Mouse (Mus musculus): ENCODE results near the gene Zfp692. TPM values are rescaled to one million over a fixed set of nuclear protein-coding genes. Genes with fewer than 3 reads are reported as not detected.
"Not testable (repeated sequence)": the region's sequence is repeated elsewhere in the genome, so short reads cannot be mapped to it uniquely, and the experiment has no call there.

The Zfp692 gene
- polyA plus RNA-seq, 2 experiments, result 18.3 to 66.0 TPM

DNA sequence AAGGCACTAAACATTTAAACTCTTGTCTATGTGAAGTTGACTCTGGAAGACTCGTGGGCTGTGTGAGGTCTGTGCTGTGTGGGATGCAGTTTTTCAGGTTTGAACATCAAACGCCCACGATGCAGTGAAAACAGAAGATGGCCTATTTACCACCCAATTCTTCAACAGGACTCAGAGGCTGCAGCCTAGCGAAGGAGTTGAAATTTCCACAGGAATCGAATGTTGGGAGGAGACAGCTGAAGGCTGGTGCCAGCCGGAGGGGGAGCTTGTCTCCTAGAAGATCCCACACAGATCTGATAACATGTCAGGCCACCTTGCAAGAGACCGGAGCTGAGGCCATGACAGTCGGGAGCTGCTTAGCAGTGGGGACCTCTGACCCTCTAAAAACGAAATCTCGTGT, 47.6 kb downstream of the Zfp692 start:
- no peak for TF ChIP-seq POLR2A (IDR thresholded peaks at IDR 0.05; ENCODE audit: borderline replicate concordance, extremely low read depth, insufficient read depth, insufficient read length)
- ATAC-seq (ENCODE audit: low FRiP score, low read depth), result no peak
- no peak for DNase-seq (ENCODE audit: low spot score)
- H3K27ac ChIP-seq (replicated peaks; ENCODE audit: low read depth, low read length), result no peak overlapping the region
- no peaks in the 10 kb centered on the region for H3K9me3 ChIP-seq (ENCODE audit: control insufficient read depth, low read length)
- H3K36me3 ChIP-seq (ENCODE audit: control insufficient read depth, insufficient read depth, low read length), result no peaks in the 10 kb centered on the region
- no peaks in the 10 kb centered on the region for H3K4me1 ChIP-seq (ENCODE audit: control insufficient read depth, insufficient read depth, low read length)
- no peak overlapping the region for H3K9ac ChIP-seq (ENCODE audit: low read depth, low read length, severe bottlenecking)
- WGBS, result 61% methylated on average over 10 of the region's 10 CpGs
- H3K27me3 ChIP-seq (ENCODE audit: control insufficient read depth, insufficient read depth, low read length), result no peaks in the 10 kb centered on the region
- no peak overlapping the region for H3K4me2 ChIP-seq (replicated peaks; ENCODE audit: low read depth, low read length, severe bottlenecking)
- no peak overlapping the region for H3K4me3 ChIP-seq (replicated peaks; ENCODE audit: low read length)

DNA sequence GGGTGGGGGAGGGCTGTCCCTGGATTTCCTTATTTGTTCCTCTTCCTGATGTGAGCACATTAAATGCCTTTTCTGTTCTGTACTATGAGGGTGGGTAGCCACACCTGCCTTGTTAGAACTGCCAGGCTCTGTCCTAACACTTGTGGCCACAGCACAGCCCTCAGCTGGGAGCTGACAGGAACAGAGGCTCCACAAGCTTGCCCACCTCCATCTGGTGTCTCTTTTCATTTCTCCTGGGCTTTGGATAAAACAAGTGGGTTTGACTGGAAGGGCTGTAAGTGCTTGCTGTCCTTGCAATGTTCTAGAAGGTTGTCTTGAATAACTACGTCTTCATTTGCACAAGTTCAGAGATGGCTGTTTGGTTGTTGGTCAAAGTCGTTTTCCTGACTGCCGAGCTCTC, 48.1 kb downstream of the Zfp692 start:
- Histone ChIP-seq H3K9me3 (ENCODE audit: control insufficient read depth, low read length) (no peaks in the 10 kb centered on the region), H3K4me3 (replicated peaks; ENCODE audit: low read length) (no peak overlapping the region), H3K4me2 (replicated peaks; ENCODE audit: low read depth, low read length, severe bottlenecking) (no peak overlapping the region), H3K27ac (replicated peaks; ENCODE audit: low read depth, low read length) (no peak overlapping the region), H3K36me3 (ENCODE audit: control insufficient read depth, insufficient read depth, low read length) (no peaks in the 10 kb centered on the region), H3K4me1 (ENCODE audit: control insufficient read depth, insufficient read depth, low read length) (no peaks in the 10 kb centered on the region), H3K9ac (ENCODE audit: low read depth, low read length, severe bottlenecking) (no peak overlapping the region), H3K27me3 (ENCODE audit: control insufficient read depth, insufficient read depth, low read length) (no peaks in the 10 kb centered on the region)
- TF ChIP-seq POLR2A (IDR thresholded peaks at IDR 0.05; ENCODE audit: borderline replicate concordance, extremely low read depth, insufficient read depth, insufficient read length), result no peak
- ATAC-seq (ENCODE audit: low FRiP score, low read depth), result no peak
- 77% methylated on average over 3 of the region's 3 CpGs for WGBS
- no peak for DNase-seq (ENCODE audit: low spot score)

GRCm38 (mm10) chr11:58357042-58357441, 50.2 kb downstream of the Zfp692 start:
- no peak for TF ChIP-seq POLR2A (IDR thresholded peaks at IDR 0.05; ENCODE audit: borderline replicate concordance, extremely low read depth, insufficient read depth, insufficient read length)
- no peak for ATAC-seq (ENCODE audit: low FRiP score, low read depth)

DNA sequence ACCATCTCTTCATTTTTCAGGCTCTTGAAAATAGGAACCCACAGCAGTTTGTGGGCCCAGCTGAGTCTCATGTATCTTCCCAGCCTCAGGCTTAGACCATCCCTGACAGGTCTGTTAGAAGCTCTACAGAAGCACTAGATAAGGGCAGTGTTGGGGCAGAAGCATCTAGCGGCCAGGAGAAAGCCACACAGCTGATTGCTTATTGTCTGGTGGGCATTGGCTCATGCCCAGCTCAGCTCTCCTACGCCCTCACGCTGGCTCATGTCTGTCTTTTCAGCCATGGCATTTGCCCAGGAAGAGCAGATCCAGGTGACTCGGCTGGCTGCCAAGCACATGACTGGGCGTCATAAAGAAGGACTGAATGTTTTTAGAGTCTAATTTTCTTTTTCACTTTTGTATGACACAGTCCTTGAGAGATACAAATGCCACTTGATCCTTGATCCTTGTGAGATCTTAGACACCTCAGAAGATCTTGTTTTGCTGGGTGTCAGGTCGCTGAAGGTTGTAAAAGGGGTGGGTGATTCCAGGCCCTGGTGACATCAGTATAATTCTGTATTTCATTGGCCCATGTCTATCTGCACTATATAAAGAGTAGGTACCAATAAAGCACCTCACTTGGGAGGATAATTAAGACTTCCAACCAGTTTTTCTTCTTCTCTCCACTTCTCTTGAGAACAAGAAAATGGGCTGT, 51.1 kb downstream of the Zfp692 start:
- DNase-seq (ENCODE audit: low spot score) (no peak), ATAC-seq (ENCODE audit: low FRiP score, low read depth) (no peak)
- no peak overlapping the region for H3K9ac ChIP-seq (ENCODE audit: low read depth, low read length, severe bottlenecking)
- H3K27ac ChIP-seq (replicated peaks; ENCODE audit: low read depth, low read length), result no peak overlapping the region
- TF ChIP-seq POLR2A (IDR thresholded peaks at IDR 0.05; ENCODE audit: borderline replicate concordance, extremely low read depth, insufficient read depth, insufficient read length), result no peak
- no peaks in the 10 kb centered on the region for H3K36me3 ChIP-seq (ENCODE audit: control insufficient read depth, insufficient read depth, low read length)
- H3K4me1 ChIP-seq (ENCODE audit: control insufficient read depth, insufficient read depth, low read length), result no peaks in the 10 kb centered on the region
- no peak overlapping the region for H3K4me3 ChIP-seq (replicated peaks; ENCODE audit: low read length)
- H3K27me3 ChIP-seq (ENCODE audit: control insufficient read depth, insufficient read depth, low read length), result no peaks in the 10 kb centered on the region
- H3K4me2 ChIP-seq (replicated peaks; ENCODE audit: low read depth, low read length, severe bottlenecking), result no peak overlapping the region
- H3K9me3 ChIP-seq (ENCODE audit: control insufficient read depth, low read length), result no peaks in the 10 kb centered on the region
- WGBS, result 84% methylated on average over 6 of the region's 6 CpGs

More at GRCm38 (mm10) chr11:58357042-58357441, 50.2 kb downstream of the Zfp692 start:
- Histone ChIP-seq H3K9ac (ENCODE audit: low read depth, low read length, severe bottlenecking) (no peak overlapping the region), H3K4me1 (ENCODE audit: control insufficient read depth, insufficient read depth, low read length) (no peaks in the 10 kb centered on the region), H3K27me3 (ENCODE audit: control insufficient read depth, insufficient read depth, low read length) (no peaks in the 10 kb centered on the region), H3K36me3 (ENCODE audit: control insufficient read depth, insufficient read depth, low read length) (no peaks in the 10 kb centered on the region), H3K4me3 (replicated peaks; ENCODE audit: low read length) (no peak overlapping the region), H3K9me3 (ENCODE audit: control insufficient read depth, low read length) (no peaks in the 10 kb centered on the region), H3K27ac (replicated peaks; ENCODE audit: low read depth, low read length) (no peak overlapping the region), H3K4me2 (replicated peaks; ENCODE audit: low read depth, low read length, severe bottlenecking) (no peak overlapping the region)
- 88% methylated on average over 3 of the region's 3 CpGs for WGBS
- no peak for DNase-seq (ENCODE audit: low spot score)

GRCm38 (mm10) chr11:58362562-58362961, 55.7 kb downstream of the Zfp692 start:
- no CpG with 5 or more reads among the region's 6 CpGs for WGBS
- not testable (repeated sequence) for H3K4me2 ChIP-seq (replicated peaks; ENCODE audit: low read depth, low read length, severe bottlenecking); DNase-seq (ENCODE audit: low spot score); H3K36me3 ChIP-seq (ENCODE audit: control insufficient read depth, insufficient read depth, low read length); H3K27ac ChIP-seq (replicated peaks; ENCODE audit: low read depth, low read length); H3K4me1 ChIP-seq (ENCODE audit: control insufficient read depth, insufficient read depth, low read length); ATAC-seq (ENCODE audit: low FRiP score, low read depth); H3K4me3 ChIP-seq (replicated peaks; ENCODE audit: low read length); H3K27me3 ChIP-seq (ENCODE audit: control insufficient read depth, insufficient read depth, low read length); H3K9me3 ChIP-seq (ENCODE audit: control insufficient read depth, low read length); H3K9ac ChIP-seq (ENCODE audit: low read depth, low read length, severe bottlenecking)

Other genes with a start within 250 kb of the Zfp692 start
- not detected in 2 replicates for gene Gm12248, start 213.9 kb upstream of the Zfp692 start, polyA plus RNA-seq (2012; rRNA removed)
- gene Gm12248, start 213.9 kb upstream of the Zfp692 start, polyA plus RNA-seq (2014; fragmentation: Nextera tagmentation; extraction: Ambion mirVana), result not detected in 2 replicates
- 96.7 and 97.2 TPM in 2 replicates for gene Cnot8, start 202.9 kb upstream of the Zfp692 start, polyA plus RNA-seq (2012; rRNA removed)
- 90.1 and 99.1 TPM in 2 replicates for gene Cnot8, start 202.9 kb upstream of the Zfp692 start, polyA plus RNA-seq (2014; fragmentation: Nextera tagmentation; extraction: Ambion mirVana)
- gene Gemin5, start 138.5 kb upstream of the Zfp692 start, polyA plus RNA-seq (2012; rRNA removed), result 14.8 and 15.4 TPM in 2 replicates
- 16.8 and 22.4 TPM in 2 replicates for gene Gemin5, start 138.5 kb upstream of the Zfp692 start, polyA plus RNA-seq (2014; fragmentation: Nextera tagmentation; extraction: Ambion mirVana)
- 68.2 and 84.4 TPM in 2 replicates for gene Mrpl22, start 135.4 kb upstream of the Zfp692 start, polyA plus RNA-seq (2012; rRNA removed)
- 120 and 123 TPM in 2 replicates for gene Mrpl22, start 135.4 kb upstream of the Zfp692 start, polyA plus RNA-seq (2014; fragmentation: Nextera tagmentation; extraction: Ambion mirVana)
- gene Igtp, start 107.5 kb upstream of the Zfp692 start, polyA plus RNA-seq (2012; rRNA removed), result 3.6 and 4.1 TPM in 2 replicates
- 5.1 and 5.2 TPM in 2 replicates for gene Igtp, start 107.5 kb upstream of the Zfp692 start, polyA plus RNA-seq (2014; fragmentation: Nextera tagmentation; extraction: Ambion mirVana)
- gene Irgm2, start 107.5 kb upstream of the Zfp692 start, polyA plus RNA-seq (2012; rRNA removed), result 2.2 and 2.3 TPM in 2 replicates
- gene Irgm2, start 107.5 kb upstream of the Zfp692 start, polyA plus RNA-seq (2014; fragmentation: Nextera tagmentation; extraction: Ambion mirVana), result 2.3 and 2.9 TPM in 2 replicates
- 0.06 and 0.09 TPM in 2 replicates for gene 4930438A08Rik, start 32.3 kb upstream of the Zfp692 start, polyA plus RNA-seq (2012; rRNA removed)
- 0.47 TPM in 1 of 2 replicates, not detected in the other for gene 4930438A08Rik, start 32.3 kb upstream of the Zfp692 start, polyA plus RNA-seq (2014; fragmentation: Nextera tagmentation; extraction: Ambion mirVana)
- 35.2 and 44.3 TPM in 2 replicates for gene Zfp672, start 23.3 kb downstream of the Zfp692 start, polyA plus RNA-seq (2012; rRNA removed)
- 40.7 and 42.4 TPM in 2 replicates for gene Zfp672, start 23.3 kb downstream of the Zfp692 start, polyA plus RNA-seq (2014; fragmentation: Nextera tagmentation; extraction: Ambion mirVana)
- gene Sh3bp5l, start 23.7 kb downstream of the Zfp692 start, polyA plus RNA-seq (2012; rRNA removed), result 25.6 and 30.7 TPM in 2 replicates
- gene Sh3bp5l, start 23.7 kb downstream of the Zfp692 start, polyA plus RNA-seq (2014; fragmentation: Nextera tagmentation; extraction: Ambion mirVana), result 24.4 and 28.5 TPM in 2 replicates
- 0.06 and 0.44 TPM in 2 replicates for gene Lypd8, start 72.0 kb downstream of the Zfp692 start, polyA plus RNA-seq (2012; rRNA removed)
- not detected in 2 replicates for gene Lypd8, start 72.0 kb downstream of the Zfp692 start, polyA plus RNA-seq (2014; fragmentation: Nextera tagmentation; extraction: Ambion mirVana)
- gene 1810065E05Rik, start 114.0 kb downstream of the Zfp692 start, polyA plus RNA-seq (2012; rRNA removed), result not detected in 2 replicates
- gene 1810065E05Rik, start 114.0 kb downstream of the Zfp692 start, polyA plus RNA-seq (2014; fragmentation: Nextera tagmentation; extraction: Ambion mirVana), result not detected in 2 replicates
- not detected in 2 replicates for gene Gm12253, start 125.5 kb downstream of the Zfp692 start, polyA plus RNA-seq (2012; rRNA removed)
- gene Gm12253, start 125.5 kb downstream of the Zfp692 start, polyA plus RNA-seq (2014; fragmentation: Nextera tagmentation; extraction: Ambion mirVana), result not detected in 2 replicates
- not detected in 2 replicates for gene Lypd9, start 145.9 kb downstream of the Zfp692 start, polyA plus RNA-seq (2012; rRNA removed)
- gene Lypd9, start 145.9 kb downstream of the Zfp692 start, polyA plus RNA-seq (2014; fragmentation: Nextera tagmentation; extraction: Ambion mirVana), result not detected in 2 replicates
- not detected in 2 replicates for gene Olfr30, start 155.2 kb downstream of the Zfp692 start, polyA plus RNA-seq (2012; rRNA removed)
- not detected in 2 replicates for gene Olfr30, start 155.2 kb downstream of the Zfp692 start, polyA plus RNA-seq (2014; fragmentation: Nextera tagmentation; extraction: Ambion mirVana)
- gene Olfr332, start 185.5 kb downstream of the Zfp692 start, polyA plus RNA-seq (2012; rRNA removed), result not detected in 2 replicates
- not detected in 2 replicates for gene Olfr332, start 185.5 kb downstream of the Zfp692 start, polyA plus RNA-seq (2014; fragmentation: Nextera tagmentation; extraction: Ambion mirVana)
- gene Olfr331, start 195.5 kb downstream of the Zfp692 start, polyA plus RNA-seq (2012; rRNA removed), result not detected in 2 replicates
- not detected in 2 replicates for gene Olfr331, start 195.5 kb downstream of the Zfp692 start, polyA plus RNA-seq (2014; fragmentation: Nextera tagmentation; extraction: Ambion mirVana)
- 0.06 TPM in 1 of 2 replicates, not detected in the other for gene Olfr330, start 227.8 kb downstream of the Zfp692 start, polyA plus RNA-seq (2012; rRNA removed)
- not detected in 2 replicates for gene Olfr330, start 227.8 kb downstream of the Zfp692 start, polyA plus RNA-seq (2014; fragmentation: Nextera tagmentation; extraction: Ambion mirVana)
- 0.09 TPM in 1 of 2 replicates, not detected in the other for gene Olfr329-ps, start 239.4 kb downstream of the Zfp692 start, polyA plus RNA-seq (2012; rRNA removed)
- gene Olfr329-ps, start 239.4 kb downstream of the Zfp692 start, polyA plus RNA-seq (2014; fragmentation: Nextera tagmentation; extraction: Ambion mirVana), result not detected in 2 replicates
- gene Olfr328, start 248.6 kb downstream of the Zfp692 start, polyA plus RNA-seq (2012; rRNA removed), result 0.01 TPM in 1 of 2 replicates, not detected in the other
- 0.07 and 0.11 TPM in 2 replicates for gene Olfr328, start 248.6 kb downstream of the Zfp692 start, polyA plus RNA-seq (2014; fragmentation: Nextera tagmentation; extraction: Ambion mirVana)

All from limb, embryonic 14.5 days (tissue).